In the genomic region with DNA sequence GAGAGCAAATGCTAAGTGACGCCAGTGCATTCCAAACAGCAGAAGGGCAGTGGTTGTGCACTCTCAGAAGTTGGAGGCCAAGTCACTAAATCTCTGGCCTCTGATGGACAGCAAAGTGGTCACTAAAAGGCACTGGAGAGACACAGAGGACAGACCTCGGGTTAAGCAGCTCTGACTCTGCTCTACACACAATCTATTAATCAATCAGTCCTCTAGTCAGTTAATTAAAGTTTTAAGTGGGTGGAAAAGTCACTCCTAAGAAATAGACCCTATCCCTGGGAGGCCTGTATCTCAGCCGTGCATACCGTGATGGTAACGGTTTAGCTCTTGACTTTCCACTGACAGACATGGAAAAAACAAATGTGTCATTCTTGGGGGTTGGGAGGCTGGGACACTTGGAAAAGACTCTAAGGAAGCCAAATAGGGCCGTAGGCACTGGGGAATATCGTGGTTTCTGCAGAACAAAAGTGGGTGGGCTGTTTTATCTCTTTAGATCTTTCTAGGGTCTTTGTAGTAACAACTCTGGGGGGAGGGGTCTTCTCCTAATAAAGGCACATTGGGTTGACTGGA, we compare ENCODE assay signal across 23 mouse cellular contexts. TPM values are rescaled to one million over a fixed set of nuclear protein-coding genes. Genes with fewer than 3 reads are reported as not detected.
A peak's percentile ranks its signal among the peaks of the same experiment; 100 is the strongest.
DNase-seq lines count a peak whose midpoint lies in the region; ATAC-seq and TF ChIP-seq lines count a peak whose summit lies in the region.
"Had no signal": no experiment of that assay in that cellular context is flagged by ENCODE, and none has a peak within 500 bp of the region (broad histone marks: within the 10 kb centered on the region; RNA-seq: fewer than 3 reads in every experiment).

No protein-coding gene starts in this region.

- no peak overlapping the region for H3K4me3 ChIP-seq in gastrocnemius, adult 2 months
- no peak overlapping the region for H3K4me3 ChIP-seq in kidney, postnatal 0 days (replicated peaks; ENCODE audit: low read depth, low read length)
- H3K4me3 ChIP-seq in kidney, embryonic 14.5 days (ENCODE audit: low read length), result no peak overlapping the region
- no peak overlapping the region for H3K4me3 ChIP-seq in forebrain, embryonic 10.5 days
- H3K4me3 ChIP-seq: forebrain, embryonic 13.5 days; heart, adult 2 months; limb, embryonic 12.5 days; liver, embryonic 12.5 days; midbrain, embryonic 15.5 days had no signal

- no peaks in the 10 kb centered on the region for H3K27me3 ChIP-seq in kidney, postnatal 0 days (ENCODE audit: insufficient read depth, low read length)
- no peaks in the 10 kb centered on the region for H3K27me3 ChIP-seq in kidney, embryonic 14.5 days (ENCODE audit: control insufficient read depth, insufficient read depth, low read length)
- peaks cover 14% of the 10 kb centered on the region for H3K27me3 ChIP-seq in forebrain, embryonic 10.5 days (ENCODE audit: poor library complexity, severe bottlenecking)
- H3K27me3 ChIP-seq: forebrain, embryonic 13.5 days; limb, embryonic 12.5 days; liver, embryonic 12.5 days; midbrain, embryonic 15.5 days had no signal

- intact Hi-C loops in gastrocnemius, adult 2 months (cut with DNase I), result no loop called here

- no peak overlapping the region for H3K9ac ChIP-seq in kidney, postnatal 0 days (ENCODE audit: low read depth, low read length)
- no peak overlapping the region for H3K9ac ChIP-seq in kidney, embryonic 14.5 days (ENCODE audit: low read depth, low read length)
- H3K9ac ChIP-seq: forebrain, embryonic 13.5 days; limb, embryonic 12.5 days; liver, embryonic 12.5 days; lung, embryonic 14.5 days; midbrain, embryonic 15.5 days had no signal

- WGBS in kidney, postnatal 0 days, result 28% methylated on average over 7 of the region's 7 CpGs
- WGBS in kidney, embryonic 14.5 days, result 22% methylated on average over 7 of the region's 7 CpGs
- 57% methylated on average over 7 of the region's 7 CpGs for WGBS in forebrain, embryonic 10.5 days

- peak overlapping the region; percentile 57 for H3K27ac ChIP-seq in gastrocnemius, adult 2 months
- H3K27ac ChIP-seq in kidney, postnatal 0 days, result no peak overlapping the region
- H3K27ac ChIP-seq in kidney, embryonic 14.5 days (ENCODE audit: low read depth, low read length), result no peak overlapping the region
- H3K27ac ChIP-seq in forebrain, embryonic 10.5 days, result no peak overlapping the region
- H3K27ac ChIP-seq: forebrain, embryonic 13.5 days; heart, adult 2 months; hindbrain, postnatal 0 days; limb, embryonic 12.5 days; liver, embryonic 12.5 days; midbrain, embryonic 15.5 days had no signal

- H3K4me2 ChIP-seq in kidney, postnatal 0 days (ENCODE audit: low read length), result no peak overlapping the region
- no peak overlapping the region for H3K4me2 ChIP-seq in kidney, embryonic 14.5 days (replicated peaks; ENCODE audit: low read depth, low read length)
- H3K4me2 ChIP-seq: forebrain, embryonic 13.5 days; limb, embryonic 12.5 days; liver, embryonic 12.5 days; lung, embryonic 14.5 days; midbrain, embryonic 15.5 days had no signal

- no peaks in the 10 kb centered on the region for H3K4me1 ChIP-seq in kidney, postnatal 0 days (replicated peaks; ENCODE audit: insufficient read depth, low read length)
- H3K4me1 ChIP-seq in kidney, embryonic 14.5 days (ENCODE audit: control insufficient read depth, insufficient read depth, low read length), result 0 out of 2 replicates have a peak, but pooled peaks cover 3% of the 10 kb centered on the region
- H3K4me1 ChIP-seq in forebrain, embryonic 10.5 days, result peaks cover 24% of the 10 kb centered on the region
- H3K4me1 ChIP-seq: forebrain, embryonic 13.5 days; midbrain, embryonic 15.5 days had no signal

- no peak for DNase-seq in gastrocnemius, adult 2 months
- no peak for DNase-seq in gastrocnemius, postnatal 10 days
- peak; percentile 31 for DNase-seq in kidney, postnatal 0 days (ENCODE audit: low spot score)
- DNase-seq in MN1 (ENCODE audit: low spot score), result peak; percentile 37
- peak; percentile 21 for DNase-seq in adrenal gland, postnatal 10 days
- DNase-seq in forebrain, embryonic 10.5 days (ENCODE audit: extremely low spot score, low spot score), result no peak
- DNase-seq in left cerebral cortex, adult 18-20 months (ENCODE audit: low spot score in 2 of 2), result no peak
- DNase-seq: cerebellum, adult 9-11 months; gastrocnemius, postnatal 14 days; heart, adult 2 months; kidney, adult 18-20 months; right cerebral cortex, postnatal 25 days; thymus, adult 18-20 months; thymus, postnatal 4 days had no signal

- ATAC-seq in kidney, postnatal 0 days (replicated peaks; ENCODE audit: low FRiP score, low read depth), result no peak
- ATAC-seq in kidney, embryonic 14.5 days (ENCODE audit: low FRiP score, low TSS enrichment), result no peak
- ATAC-seq: forebrain, embryonic 13.5 days; hindbrain, postnatal 0 days; liver, embryonic 12.5 days; midbrain, embryonic 15.5 days had no signal

- no peak for TF ChIP-seq CTCF in gastrocnemius, adult 2 months (IDR thresholded peaks at IDR 0.05)
- TF ChIP-seq CTCF in kidney, postnatal 0 days (IDR thresholded peaks at IDR 0.05; ENCODE audit: low read depth), result no peak

- H3K36me3 ChIP-seq in kidney, postnatal 0 days (ENCODE audit: insufficient read depth, low read length), result no peaks in the 10 kb centered on the region
- no peaks in the 10 kb centered on the region for H3K36me3 ChIP-seq in kidney, embryonic 14.5 days (ENCODE audit: control insufficient read depth, insufficient read depth, low read length)
- no peaks in the 10 kb centered on the region for H3K36me3 ChIP-seq in forebrain, embryonic 10.5 days (replicated peaks)
- H3K36me3 ChIP-seq: limb, embryonic 12.5 days; liver, embryonic 12.5 days; midbrain, embryonic 15.5 days had no signal

- no peaks in the 10 kb centered on the region for H3K9me3 ChIP-seq in kidney, postnatal 0 days (replicated peaks; ENCODE audit: low read length)
- H3K9me3 ChIP-seq in kidney, embryonic 14.5 days (ENCODE audit: control insufficient read depth, low read length), result no peaks in the 10 kb centered on the region
- no peaks in the 10 kb centered on the region for H3K9me3 ChIP-seq in forebrain, embryonic 10.5 days
- H3K9me3 ChIP-seq: forebrain, embryonic 13.5 days; limb, embryonic 12.5 days; liver, embryonic 12.5 days; midbrain, embryonic 15.5 days had no signal

RNA-seq across cellular contexts. Expression of a gene that starts 19.1 kb away (rescaled TPM):
- under 1 TPM; 0.23 to 0.84 TPM for total RNA-seq in gastrocnemius, adult 2 months (2021)
- under 1 TPM; 0.38 to 0.52 TPM for total RNA-seq in gastrocnemius, postnatal 10 days (2021)
- 0.71 and 1.4 TPM in 2 replicates for polyA plus RNA-seq in kidney, postnatal 0 days (2015; fragmentation: Nextera tagmentation; extraction: Ambion mirVana)
- polyA plus RNA-seq in kidney, embryonic 14.5 days (2014; fragmentation: Nextera tagmentation; extraction: Ambion mirVana), result 0.42 and 1.8 TPM in 2 replicates
- total RNA-seq in adrenal gland, postnatal 10 days (2021), result 1 to 10 TPM in 1 of 2 experiments, under 1 TPM in 1; 0.84 to 3.0 TPM
- 2.9 and 3.0 TPM in 2 replicates for polyA plus RNA-seq in forebrain, embryonic 10.5 days (2016; fragmentation: Nextera tagmentation; extraction: Ambion mirVana)
- 10 to 100 TPM; 12.2 to 16.9 TPM for total RNA-seq in left cerebral cortex, adult 18-20 months (2021)
- total RNA-seq: megakaryocyte, adult 5-6 weeks; neutrophil, adult 5-6 weeks had no signal

Comparison
In these comparisons a context has a peak if more than half of its experiments do, and no peak if none do; other contexts are left out.
1. DNase-seq: peak in kidney, postnatal 0 days (single experiment), MN1 (single experiment) and adrenal gland, postnatal 10 days (single experiment); none in gastrocnemius, adult 2 months (single experiment), gastrocnemius, postnatal 10 days (single experiment), forebrain, embryonic 10.5 days (single experiment) and left cerebral cortex, adult 18-20 months (0 of 2).